In the genomic region with DNA sequence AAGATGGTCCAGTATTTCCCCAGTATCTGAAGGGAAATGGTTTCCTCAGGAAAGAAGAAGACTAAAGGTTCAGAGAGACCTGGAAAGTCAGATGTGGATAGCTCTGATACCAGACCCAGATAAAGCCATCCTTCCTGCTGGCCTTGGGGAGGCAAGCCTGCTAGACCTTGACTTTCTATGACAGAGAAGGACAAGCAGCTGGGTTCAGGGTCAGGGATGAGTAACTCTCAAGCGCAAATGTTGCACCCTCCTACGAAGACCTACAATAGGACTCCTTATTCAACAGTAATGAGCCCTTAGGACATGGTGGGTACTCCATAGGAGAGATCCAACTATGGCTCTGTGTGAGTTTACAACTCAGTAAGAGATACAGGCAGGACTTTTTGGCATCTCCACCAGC, we compare ENCODE assay signal across 21 mouse cellular contexts. TPM values are rescaled to one million over a fixed set of nuclear protein-coding genes. Genes with fewer than 3 reads are reported as not detected.
A peak's percentile ranks its signal among the peaks of the same experiment; 100 is the strongest.
DNase-seq lines count a peak whose midpoint lies in the region; ATAC-seq and TF ChIP-seq lines count a peak whose summit lies in the region.
"Had no signal": no experiment of that assay in that cellular context is flagged by ENCODE, and none has a peak within 500 bp of the region (broad histone marks: within the 10 kb centered on the region; RNA-seq: fewer than 3 reads in every experiment).

No protein-coding gene starts in this region.

- peaks cover 26% of the 10 kb centered on the region for H3K4me1 ChIP-seq in heart, embryonic 13.5 days
- H3K4me1 ChIP-seq in stomach, embryonic 14.5 days (ENCODE audit: control insufficient read depth, insufficient read depth, low read length) = peaks cover 7% of the 10 kb centered on the region; the same call in 1 of the 2 replicates
- no peaks in the 10 kb centered on the region for H3K4me1 ChIP-seq in stomach, postnatal 0 days (replicated peaks; ENCODE audit: control insufficient read depth, insufficient read depth)
- H3K4me1 ChIP-seq in embryonic facial prominence, embryonic 15.5 days = peaks cover 33% of the 10 kb centered on the region

- no peaks in the 10 kb centered on the region for H3K36me3 ChIP-seq in heart, embryonic 13.5 days
- no peaks in the 10 kb centered on the region for H3K36me3 ChIP-seq in stomach, embryonic 14.5 days (ENCODE audit: control insufficient read depth, insufficient read depth, low read length)
- no peaks in the 10 kb centered on the region for H3K36me3 ChIP-seq in stomach, postnatal 0 days (ENCODE audit: control insufficient read depth, insufficient read depth, low read length)
- H3K36me3 ChIP-seq in embryonic facial prominence, embryonic 15.5 days = no peaks in the 10 kb centered on the region
- H3K36me3 ChIP-seq: liver, embryonic 12.5 days had no signal

- intact Hi-C loops in heart, postnatal 14 days (cut with DNase I) = no loop called here

- TF ChIP-seq EP300 in stomach, postnatal 0 days (optimal IDR thresholded peaks at IDR 0.05) = no peak

- no peak overlapping the region for H3K4me2 ChIP-seq in heart, embryonic 13.5 days
- no peak overlapping the region for H3K4me2 ChIP-seq in stomach, embryonic 14.5 days (replicated peaks; ENCODE audit: low read depth, low read length)
- H3K4me2 ChIP-seq in stomach, postnatal 0 days (replicated peaks; ENCODE audit: low read depth) = no peak overlapping the region
- H3K4me2 ChIP-seq in embryonic facial prominence, embryonic 15.5 days (replicated peaks) = no peak overlapping the region
- H3K4me2 ChIP-seq: liver, embryonic 12.5 days had no signal

- 86% methylated on average over 2 of the region's 2 CpGs for WGBS in heart, embryonic 13.5 days
- WGBS in stomach, embryonic 14.5 days = 89% methylated on average over 2 of the region's 2 CpGs
- WGBS in stomach, postnatal 0 days = 77% methylated on average over 2 of the region's 2 CpGs
- 75% methylated on average over 2 of the region's 2 CpGs for WGBS in embryonic facial prominence, embryonic 15.5 days

- peak overlapping the region; percentile 68 for H3K27ac ChIP-seq in heart, embryonic 13.5 days (replicated peaks)
- peak overlapping the region; percentile 55; the same call in 1 of the 2 replicates for H3K27ac ChIP-seq in stomach, embryonic 14.5 days (ENCODE audit: low read length)
- no peak overlapping the region for H3K27ac ChIP-seq in stomach, postnatal 0 days (replicated peaks)
- peak overlapping the region; percentile 87 for H3K27ac ChIP-seq in embryonic facial prominence, embryonic 15.5 days (replicated peaks)
- H3K27ac ChIP-seq: hindbrain, postnatal 0 days; liver, embryonic 12.5 days had no signal

- no peak overlapping the region for H3K4me3 ChIP-seq in heart, embryonic 13.5 days
- no peak overlapping the region for H3K4me3 ChIP-seq in stomach, embryonic 14.5 days (ENCODE audit: low read depth, low read length)
- H3K4me3 ChIP-seq in stomach, postnatal 0 days (ENCODE audit: low read depth, low read length) = no peak overlapping the region
- no peak overlapping the region for H3K4me3 ChIP-seq in embryonic facial prominence, embryonic 15.5 days (replicated peaks)
- H3K4me3 ChIP-seq: liver, embryonic 12.5 days had no signal

- H3K9ac ChIP-seq in heart, embryonic 13.5 days = no peak overlapping the region
- H3K9ac ChIP-seq in stomach, embryonic 14.5 days (replicated peaks; ENCODE audit: low read depth, low read length) = no peak overlapping the region
- no peak overlapping the region for H3K9ac ChIP-seq in stomach, postnatal 0 days (ENCODE audit: low read length)
- no peak overlapping the region for H3K9ac ChIP-seq in embryonic facial prominence, embryonic 15.5 days
- H3K9ac ChIP-seq: liver, embryonic 12.5 days had no signal

- no peaks in the 10 kb centered on the region for H3K27me3 ChIP-seq in heart, embryonic 13.5 days (replicated peaks)
- H3K27me3 ChIP-seq in stomach, embryonic 14.5 days (ENCODE audit: control insufficient read depth, insufficient read depth, low read length) = no peaks in the 10 kb centered on the region
- H3K27me3 ChIP-seq in stomach, postnatal 0 days (ENCODE audit: control insufficient read depth, insufficient read depth, low read length) = no peaks in the 10 kb centered on the region
- H3K27me3 ChIP-seq in embryonic facial prominence, embryonic 15.5 days = no peaks in the 10 kb centered on the region

- no peak for ATAC-seq in heart, embryonic 13.5 days (ENCODE audit: extremely low read depth, insufficient number of reproducible peaks, low FRiP score, low TSS enrichment)
- no peak for ATAC-seq in stomach, embryonic 14.5 days (ENCODE audit: insufficient number of reproducible peaks, insufficient read depth, low FRiP score, low read depth)
- no peak for ATAC-seq in stomach, postnatal 0 days (ENCODE audit: low FRiP score, low TSS enrichment)
- no peak for ATAC-seq in embryonic facial prominence, embryonic 15.5 days (ENCODE audit: insufficient number of reproducible peaks, low FRiP score, low TSS enrichment, low read depth)
- ATAC-seq: hindbrain, postnatal 0 days; liver, embryonic 12.5 days had no signal

- no peaks in the 10 kb centered on the region for H3K9me3 ChIP-seq in heart, embryonic 13.5 days
- H3K9me3 ChIP-seq in stomach, embryonic 14.5 days (ENCODE audit: control insufficient read depth, low read depth, low read length) = no peaks in the 10 kb centered on the region
- H3K9me3 ChIP-seq in stomach, postnatal 0 days (ENCODE audit: control insufficient read depth, low read length) = no peaks in the 10 kb centered on the region
- no peaks in the 10 kb centered on the region for H3K9me3 ChIP-seq in embryonic facial prominence, embryonic 15.5 days (replicated peaks)
- H3K9me3 ChIP-seq: liver, embryonic 12.5 days had no signal

- no peak for TF ChIP-seq CTCF in stomach, postnatal 0 days (IDR thresholded peaks at IDR 0.05; ENCODE audit: low read depth)

- no peak for DNase-seq in heart, postnatal 14 days
- no peak for DNase-seq in stomach, postnatal 0 days (ENCODE audit: low spot score)
- DNase-seq in MN1 (ENCODE audit: low spot score) = no peak
- no peak for DNase-seq in layer of hippocampus, adult 18-20 months (ENCODE audit: low spot score in 2 of 2)
- DNase-seq: B cell, adult 2 months; cerebellum, adult 8-10 months; heart, adult 18-20 months; heart, postnatal 36 days; lung, postnatal 10 days; thymus, postnatal 36 days had no signal

RNA-seq across cellular contexts. Expression of gene Cbfb, which starts 5.3 kb away (rescaled TPM):
- 39.4 and 43.0 TPM in 2 replicates for polyA plus RNA-seq in heart, embryonic 13.5 days (2015; fragmentation: Nextera tagmentation; extraction: Ambion mirVana)
- 10 to 100 TPM; 24.4 to 27.9 TPM for total RNA-seq in heart, postnatal 14 days (2021)
- 73.7 and 75.2 TPM in 2 replicates for polyA plus RNA-seq in stomach, embryonic 14.5 days (2014; fragmentation: Nextera tagmentation; extraction: Ambion mirVana)
- 31.4 and 33.5 TPM in 2 replicates for polyA plus RNA-seq in stomach, postnatal 0 days (2015; fragmentation: Nextera tagmentation; extraction: Ambion mirVana)
- 79.1 and 81.6 TPM in 2 replicates for polyA plus RNA-seq in embryonic facial prominence, embryonic 15.5 days (2015; fragmentation: Nextera tagmentation; extraction: Ambion mirVana)
- total RNA-seq in layer of hippocampus, adult 18-20 months (2021) = 10 to 100 TPM; 22.1 to 24.4 TPM

RNA-seq across cellular contexts. Expression of gene Ces4a, which starts 33.6 kb away (rescaled TPM):
- not detected in 2 replicates for polyA plus RNA-seq in heart, embryonic 13.5 days (2015; fragmentation: Nextera tagmentation; extraction: Ambion mirVana)
- total RNA-seq in heart, postnatal 14 days (2021) = not detected
- polyA plus RNA-seq in stomach, embryonic 14.5 days (2014; fragmentation: Nextera tagmentation; extraction: Ambion mirVana) = not detected in 2 replicates
- polyA plus RNA-seq in stomach, postnatal 0 days (2015; fragmentation: Nextera tagmentation; extraction: Ambion mirVana) = not detected in 2 replicates
- not detected in 2 replicates for polyA plus RNA-seq in embryonic facial prominence, embryonic 15.5 days (2015; fragmentation: Nextera tagmentation; extraction: Ambion mirVana)
- not detected for total RNA-seq in layer of hippocampus, adult 18-20 months (2021)
- total RNA-seq: ES-E14; heart, adult 18-20 months; heart, postnatal 36 days; left cerebral cortex, adult 8-10 months; megakaryocyte-erythroid progenitor cell, adult 5-6 weeks had no signal
- polyA plus RNA-seq: brain, embryonic 14.5 days; forebrain, embryonic 11.5 days; large intestine, adult 2 months; liver, embryonic 12.5 days had no signal

RNA-seq across cellular contexts. Expression of gene D230025D16Rik, which starts 59.8 kb away (rescaled TPM):
- polyA plus RNA-seq in heart, embryonic 13.5 days (2015; fragmentation: Nextera tagmentation; extraction: Ambion mirVana) = 17.3 and 18.2 TPM in 2 replicates
- total RNA-seq in heart, postnatal 14 days (2021) = 10 to 100 TPM; 16.7 to 22.0 TPM
- polyA plus RNA-seq in stomach, embryonic 14.5 days (2014; fragmentation: Nextera tagmentation; extraction: Ambion mirVana) = 33.1 and 34.5 TPM in 2 replicates
- polyA plus RNA-seq in stomach, postnatal 0 days (2015; fragmentation: Nextera tagmentation; extraction: Ambion mirVana) = 19.1 and 21.5 TPM in 2 replicates
- polyA plus RNA-seq in embryonic facial prominence, embryonic 15.5 days (2015; fragmentation: Nextera tagmentation; extraction: Ambion mirVana) = 24.9 and 26.1 TPM in 2 replicates
- total RNA-seq in layer of hippocampus, adult 18-20 months (2021) = 10 to 100 TPM; 35.4 to 39.0 TPM
